25 mouse cellular contexts compared by ENCODE assay signal in genomic region chr5:53561160-53561559, GRCm38 (mm10).
DNase-seq lines count a peak whose midpoint lies in the region; ATAC-seq and TF ChIP-seq lines count a peak whose summit lies in the region.
"Had no signal": no experiment of that assay in that cellular context is flagged by ENCODE, and none has a peak within 500 bp of the region (broad histone marks: within the 10 kb centered on the region; RNA-seq: fewer than 3 reads in every experiment).

No protein-coding gene starts in this region.

- H3K27me3 ChIP-seq in E14TG2a.4 (ENCODE audit: insufficient read depth, low read length) = no peaks in the 10 kb centered on the region
- H3K27me3 ChIP-seq in ES-Bruce4 (ENCODE audit: control insufficient read depth, insufficient read depth, low read length, poor library complexity, severe bottlenecking) = no peaks in the 10 kb centered on the region
- no peaks in the 10 kb centered on the region for H3K27me3 ChIP-seq in myocyte (ENCODE audit: control insufficient read depth, insufficient read depth, insufficient read length)
- H3K27me3 ChIP-seq in forebrain, embryonic 14.5 days (replicated peaks; ENCODE audit: control insufficient read depth, insufficient read depth, low read length) = no peaks in the 10 kb centered on the region
- H3K27me3 ChIP-seq in forebrain, postnatal 0 days (ENCODE audit: insufficient read depth, low read length) = no peaks in the 10 kb centered on the region
- H3K27me3 ChIP-seq: CH12.LX, Patski had no signal

- TF ChIP-seq EP300 in ES-Bruce4 (IDR thresholded peaks at IDR 0.05; ENCODE audit: insufficient read depth, low read depth, low read length) = no peak

- H3K4me1 ChIP-seq in E14TG2a.4 (replicated peaks; ENCODE audit: low read depth, low read length) (peaks cover 86% of the 10 kb centered on the region), ES-Bruce4 (ENCODE audit: control insufficient read depth, insufficient read depth, low read length) (peaks cover 5% of the 10 kb centered on the region), ES-E14 (ENCODE audit: control insufficient read depth in 2 of 2, insufficient read depth in 2 of 2, low read length in 2 of 2, poor library complexity in 1 of 2) (peaks cover 11 to 21% of the 10 kb centered on the region in 2 experiments; a peak in 3 of 4 replicates)
- H3K4me1 ChIP-seq in forebrain, embryonic 14.5 days (ENCODE audit: control insufficient read depth, insufficient read depth, low read length) = no peaks in the 10 kb centered on the region
- H3K4me1 ChIP-seq in forebrain, postnatal 0 days (ENCODE audit: insufficient read depth) = no peaks in the 10 kb centered on the region

- H3ac ChIP-seq in myocyte (ENCODE audit: control insufficient read depth, insufficient read length) = no peak overlapping the region

- H3K27ac ChIP-seq in ES-Bruce4 (ENCODE audit: insufficient read depth, low read length) (peak overlapping the region; percentile 26; the same call in 1 of the 2 replicates), ES-E14 (ENCODE audit: insufficient read depth, low read depth, low read length, poor library complexity, severe bottlenecking) (no peak overlapping the region)
- no peak overlapping the region for H3K27ac ChIP-seq in forebrain, embryonic 14.5 days (ENCODE audit: low read depth, low read length)
- H3K27ac ChIP-seq in forebrain, postnatal 0 days (ENCODE audit: low read depth, low read length) = no peak overlapping the region

- H3K36me3 ChIP-seq in E14TG2a.4 (ENCODE audit: insufficient read depth, low read length) (peaks cover 78% of the 10 kb centered on the region), ES-Bruce4 (ENCODE audit: control insufficient read depth, insufficient read depth, low read length, poor library complexity, severe bottlenecking) (peaks cover 31% of the 10 kb centered on the region), ES-E14 (ENCODE audit: control insufficient read depth, insufficient read depth, low read length, poor library complexity, severe bottlenecking) (peaks cover 19% of the 10 kb centered on the region), myocyte (ENCODE audit: control insufficient read depth, insufficient read depth) (no peaks in the 10 kb centered on the region)
- H3K36me3 ChIP-seq in forebrain, embryonic 14.5 days (ENCODE audit: control insufficient read depth, insufficient read depth, low read length) = no peaks in the 10 kb centered on the region
- no peaks in the 10 kb centered on the region for H3K36me3 ChIP-seq in forebrain, postnatal 0 days (ENCODE audit: insufficient read depth)
- H3K36me3 ChIP-seq: G1E had no signal

- in situ Hi-C loops in ES-E14 (cut with MboI; ENCODE audit: low sequenced_read_pairs in 2 of 2, unreplicated experiment in 2 of 2) = no loop called here

- peak overlapping the region; percentile 92 for H3K4me3 ChIP-seq in E14TG2a.4 (replicated peaks; ENCODE audit: low read length)
- H3K4me3 ChIP-seq in ES-Bruce4 (ENCODE audit: low read depth, low read length) = peak overlapping the region; percentile 45
- peak overlapping the region; percentile 11 to 15; a peak in 2 of 4 replicates for H3K4me3 ChIP-seq in ES-E14 (ENCODE audit: insufficient read depth in 1 of 2, low read depth in 1 of 2, low read length in 2 of 2, poor library complexity in 1 of 2, severe bottlenecking in 1 of 2)
- no peak overlapping the region for H3K4me3 ChIP-seq in myocyte
- H3K4me3 ChIP-seq in forebrain, embryonic 14.5 days (ENCODE audit: low read depth, low read length) = no peak overlapping the region
- H3K4me3 ChIP-seq in forebrain, postnatal 0 days (ENCODE audit: low read depth, low read length) = no peak overlapping the region

- no peak overlapping the region for H3K4me2 ChIP-seq in myocyte (ENCODE audit: low read depth)
- H3K4me2 ChIP-seq in forebrain, embryonic 14.5 days (ENCODE audit: low read length) = no peak overlapping the region
- H3K4me2 ChIP-seq in forebrain, postnatal 0 days (ENCODE audit: low read depth) = no peak overlapping the region

- H3K9me3 ChIP-seq in E14TG2a.4 (ENCODE audit: low read length) (no peaks in the 10 kb centered on the region), ES-Bruce4 (replicated peaks; ENCODE audit: control insufficient read depth, insufficient read depth, low read length, poor library complexity, severe bottlenecking) (no peaks in the 10 kb centered on the region), ES-E14 (ENCODE audit: control insufficient read depth, insufficient read depth, low read depth, low read length) (no peaks in the 10 kb centered on the region)
- H3K9me3 ChIP-seq in forebrain, embryonic 14.5 days (replicated peaks; ENCODE audit: control insufficient read depth, low read length) = no peaks in the 10 kb centered on the region
- H3K9me3 ChIP-seq in forebrain, postnatal 0 days (ENCODE audit: low read length) = no peaks in the 10 kb centered on the region
- H3K9me3 ChIP-seq: G1E had no signal

- no peak for DNase-seq in ES-E14 (ENCODE audit: low read depth, low spot score)
- no peak for DNase-seq in forebrain, embryonic 14.5 days (ENCODE audit: low spot score)
- DNase-seq in forebrain, postnatal 0 days = no peak
- DNase-seq in left cerebral cortex, adult 9 months (ENCODE audit: low spot score in 2 of 2) = no peak
- no peak for DNase-seq in thymus, postnatal 0 days (ENCODE audit: low spot score)
- DNase-seq: adrenal gland, adult 2 months; adrenal gland, adult 8-10 months; adrenal gland, postnatal 10 days; adrenal gland, postnatal 14 days; adrenal gland, postnatal 25 days; adrenal gland, postnatal 36 days; B cell, adult 2 months; cerebellum, adult 11 months; cerebellum, adult 11-12 months; cerebellum, adult 18-20 months; cerebellum, adult 2 months; cerebellum, adult 8-10 months had no signal

- TF ChIP-seq POLR2A in ES-Bruce4 (IDR thresholded peaks at IDR 0.05; ENCODE audit: insufficient read depth, low read length) (no peak), myocyte (IDR thresholded peaks at IDR 0.05; ENCODE audit: insufficient read length, low read depth) (no peak)

- H3K9ac ChIP-seq in ES-Bruce4 (ENCODE audit: low read depth, poor library complexity, severe bottlenecking) (peak overlapping the region; percentile 93; the same call in 1 of the 2 replicates), ES-E14 (ENCODE audit: insufficient read depth, low read depth, low read length, poor library complexity, severe bottlenecking) (no peak overlapping the region; the same call in 1 of the 2 replicates)
- H3K9ac ChIP-seq in forebrain, embryonic 14.5 days (ENCODE audit: low read length) = no peak overlapping the region
- H3K9ac ChIP-seq in forebrain, postnatal 0 days = no peak overlapping the region

- TF ChIP-seq CTCF in E14TG2a.4 (conservative IDR thresholded peaks at IDR 0.05; ENCODE audit: low read length) = no peak
- TF ChIP-seq CTCF in ES-Bruce4 (IDR thresholded peaks at IDR 0.05; ENCODE audit: low read depth, low read length) = no peak
- TF ChIP-seq CTCF in forebrain, postnatal 0 days (IDR thresholded peaks at IDR 0.05; ENCODE audit: low read depth) = no peak

- 86% methylated on average over 7 of the region's 7 CpGs for WGBS in forebrain, embryonic 14.5 days
- WGBS in forebrain, postnatal 0 days = 72% methylated on average over 7 of the region's 7 CpGs

- no peaks in the 10 kb centered on the region for H3K79me2 ChIP-seq in myocyte (ENCODE audit: control insufficient read depth, insufficient read depth)

- no peak for ATAC-seq in forebrain, embryonic 14.5 days
- no peak for ATAC-seq in forebrain, postnatal 0 days
- ATAC-seq: activated CD4-positive, CD25-positive, alpha-beta regulatory T cell, adult 4 months; CD4-positive, CD25-positive, alpha-beta regulatory T cell, adult 4 months; Patski had no signal

TF ChIP-seq in ES-E14, 5 proteins besides CTCF, POLR2A, EP300 and RAD21:
- TF ChIP-seq HCFC1 (IDR thresholded peaks at IDR 0.05; ENCODE audit: borderline replicate concordance, insufficient read depth, low read length) = no peak
TF ChIP-seq in ES-E14: peak in this region for 0.

TF ChIP-seq in myocyte, 11 proteins besides CTCF, POLR2A, EP300 and RAD21:
- no peak for TF ChIP-seq TCF3 (IDR thresholded peaks at IDR 0.05; ENCODE audit: insufficient read length, low read depth)
- TF ChIP-seq MYOD1 (IDR thresholded peaks at IDR 0.05; ENCODE audit: control insufficient read depth in 1 of 3, insufficient read length in 2 of 3, low read depth in 2 of 3) = peak in 1 of 3 experiments; percentile 55
- TF ChIP-seq E2F4 (IDR thresholded peaks at IDR 0.05; ENCODE audit: insufficient read depth) = no peak
- TF ChIP-seq USF1 (IDR thresholded peaks at IDR 0.05; ENCODE audit: low read depth) = no peak
- TF ChIP-seq MYOG (IDR thresholded peaks at IDR 0.05; ENCODE audit: control insufficient read depth in 1 of 3, insufficient read depth in 1 of 3, insufficient read length in 2 of 3, low read depth in 2 of 3) = peak in 2 of 3 experiments; percentile 33 to 79
TF ChIP-seq in myocyte: peak in this region for 2.

Comparison
In these comparisons a context has a peak if more than half of its experiments do, and no peak if none do; other contexts are left out.
1. H3K4me3 ChIP-seq: peak in E14TG2a.4 (single experiment), ES-Bruce4 (single experiment) and ES-E14 (2 of 2); none in myocyte (single experiment), forebrain, embryonic 14.5 days (single experiment) and forebrain, postnatal 0 days (single experiment).